Mouse (Mus musculus): ENCODE results near the gene Prtn3. TPM values are rescaled to one million over a fixed set of nuclear protein-coding genes. Genes with fewer than 3 reads are reported as not detected.

The Prtn3 gene
- polyA plus RNA-seq, 1 experiment from 2014 or later, result 10.9 TPM

GRCm38 (mm10) chr10:79840644-79841551 lies 33.4 kb upstream of the Prtn3 start:
- no peaks in the 10 kb centered on the region for H3K9me3 ChIP-seq (replicated peaks; ENCODE audit: control insufficient read depth, low read length)

DNA sequence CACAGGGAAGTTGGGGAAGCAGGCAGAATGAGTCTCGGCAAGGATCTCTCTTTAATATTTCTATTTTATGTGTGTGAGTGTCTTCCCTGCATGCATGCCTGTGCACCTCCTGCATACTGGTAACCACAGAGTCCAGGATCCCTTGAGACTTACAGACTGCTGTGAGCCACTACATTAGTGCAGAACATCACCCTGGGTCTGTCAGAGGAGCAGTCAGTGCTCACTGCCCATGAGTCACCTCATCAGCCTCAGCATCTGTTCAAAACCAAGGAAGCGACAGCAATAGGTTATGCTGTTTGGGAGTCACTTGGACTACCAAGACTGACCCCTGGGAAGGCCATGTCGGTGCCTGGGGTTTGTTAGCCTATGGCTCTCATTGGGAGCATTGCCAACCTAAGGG lies 32.0 kb upstream of the Prtn3 start:
- DNase-seq (ENCODE audit: low spot score), result no peak
- H3K4me3 ChIP-seq (ENCODE audit: low read depth, low read length), result no peak overlapping the region
- WGBS, result 84% methylated on average over 3 of the region's 3 CpGs
- H3K9ac ChIP-seq (replicated peaks; ENCODE audit: low read length), result no peak overlapping the region
- H3K27ac ChIP-seq (replicated peaks; ENCODE audit: low read depth, low read length), result no peak overlapping the region
- no peak for ATAC-seq (replicated peaks; ENCODE audit: insufficient number of reproducible peaks, low FRiP score, low TSS enrichment, low read depth)
- no peaks in the 10 kb centered on the region for H3K4me1 ChIP-seq (ENCODE audit: control insufficient read depth, insufficient read depth, low read length)
- no peak overlapping the region; the same call in 1 of the 2 replicates for H3K4me2 ChIP-seq (ENCODE audit: low read depth, low read length)
- H3K27me3 ChIP-seq (ENCODE audit: control insufficient read depth, insufficient read depth, low read length), result no peaks in the 10 kb centered on the region
- H3K36me3 ChIP-seq (replicated peaks; ENCODE audit: control insufficient read depth, insufficient read depth, low read depth, low read length), result no peaks in the 10 kb centered on the region
- H3K9me3 ChIP-seq (replicated peaks; ENCODE audit: control insufficient read depth, low read length), result no peaks in the 10 kb centered on the region

More at GRCm38 (mm10) chr10:79840644-79841551, 33.4 kb upstream of the Prtn3 start:
- Histone ChIP-seq H3K36me3 (replicated peaks; ENCODE audit: control insufficient read depth, insufficient read depth, low read depth, low read length) (no peaks in the 10 kb centered on the region), H3K9ac (replicated peaks; ENCODE audit: low read length) (peak overlapping the region; percentile 60), H3K27ac (replicated peaks; ENCODE audit: low read depth, low read length) (peak overlapping the region; percentile 53), H3K4me3 (ENCODE audit: low read depth, low read length) (peak overlapping the region; percentile 16), H3K4me2 (ENCODE audit: low read depth, low read length) (peak overlapping the region; percentile 71), H3K4me1 (ENCODE audit: control insufficient read depth, insufficient read depth, low read length) (no peaks in the 10 kb centered on the region), H3K27me3 (ENCODE audit: control insufficient read depth, insufficient read depth, low read length) (no peaks in the 10 kb centered on the region)
- DNase-seq (ENCODE audit: low spot score) (peak; percentile 83), ATAC-seq (replicated peaks; ENCODE audit: insufficient number of reproducible peaks, low FRiP score, low TSS enrichment, low read depth) (peak; percentile 87)
- under 1% methylated on average over 24 of the region's 24 CpGs for WGBS

- DNase-seq (ENCODE audit: low spot score), result peak; percentile 43
- Histone ChIP-seq H3K27ac (replicated peaks; ENCODE audit: low read depth, low read length) (no peak overlapping the region), H3K4me3 (ENCODE audit: low read depth, low read length) (no peak overlapping the region), H3K36me3 (replicated peaks; ENCODE audit: control insufficient read depth, insufficient read depth, low read depth, low read length) (no peaks in the 10 kb centered on the region), H3K4me1 (ENCODE audit: control insufficient read depth, insufficient read depth, low read length) (no peaks in the 10 kb centered on the region), H3K9me3 (replicated peaks; ENCODE audit: control insufficient read depth, low read length) (no peaks in the 10 kb centered on the region), H3K4me2 (ENCODE audit: low read depth, low read length) (no peak overlapping the region), H3K27me3 (ENCODE audit: control insufficient read depth, insufficient read depth, low read length) (no peaks in the 10 kb centered on the region), H3K9ac (replicated peaks; ENCODE audit: low read length) (no peak overlapping the region)
- ATAC-seq (replicated peaks; ENCODE audit: insufficient number of reproducible peaks, low FRiP score, low TSS enrichment, low read depth), result no peak
- WGBS, result 83% methylated on average over 6 of the region's 6 CpGs
Observed at GRCm38 (mm10) chr10:79843476-79843875, 30.8 kb upstream of the Prtn3 start.

- no peaks in the 10 kb centered on the region for H3K36me3 ChIP-seq (replicated peaks; ENCODE audit: control insufficient read depth, insufficient read depth, low read depth, low read length)
- no peaks in the 10 kb centered on the region for H3K27me3 ChIP-seq (ENCODE audit: control insufficient read depth, insufficient read depth, low read length)
- H3K4me3 ChIP-seq (ENCODE audit: low read depth, low read length), result no peak overlapping the region
- no peaks in the 10 kb centered on the region; the same call in 1 of the 2 replicates for H3K4me1 ChIP-seq (ENCODE audit: control insufficient read depth, insufficient read depth, low read length)
- H3K4me2 ChIP-seq (ENCODE audit: low read depth, low read length), result no peak overlapping the region
- no peak overlapping the region for H3K27ac ChIP-seq (replicated peaks; ENCODE audit: low read depth, low read length)
- no peaks in the 10 kb centered on the region for H3K9me3 ChIP-seq (replicated peaks; ENCODE audit: control insufficient read depth, low read length)
- WGBS, result 65% methylated on average over 5 of the region's 5 CpGs
- H3K9ac ChIP-seq (replicated peaks; ENCODE audit: low read length), result no peak overlapping the region
- ATAC-seq (replicated peaks; ENCODE audit: insufficient number of reproducible peaks, low FRiP score, low TSS enrichment, low read depth), result no peak
- no peak for DNase-seq (ENCODE audit: low spot score)
Observed at GRCm38 (mm10) chr10:79846553-79846952, 27.7 kb upstream of the Prtn3 start.

DNA sequence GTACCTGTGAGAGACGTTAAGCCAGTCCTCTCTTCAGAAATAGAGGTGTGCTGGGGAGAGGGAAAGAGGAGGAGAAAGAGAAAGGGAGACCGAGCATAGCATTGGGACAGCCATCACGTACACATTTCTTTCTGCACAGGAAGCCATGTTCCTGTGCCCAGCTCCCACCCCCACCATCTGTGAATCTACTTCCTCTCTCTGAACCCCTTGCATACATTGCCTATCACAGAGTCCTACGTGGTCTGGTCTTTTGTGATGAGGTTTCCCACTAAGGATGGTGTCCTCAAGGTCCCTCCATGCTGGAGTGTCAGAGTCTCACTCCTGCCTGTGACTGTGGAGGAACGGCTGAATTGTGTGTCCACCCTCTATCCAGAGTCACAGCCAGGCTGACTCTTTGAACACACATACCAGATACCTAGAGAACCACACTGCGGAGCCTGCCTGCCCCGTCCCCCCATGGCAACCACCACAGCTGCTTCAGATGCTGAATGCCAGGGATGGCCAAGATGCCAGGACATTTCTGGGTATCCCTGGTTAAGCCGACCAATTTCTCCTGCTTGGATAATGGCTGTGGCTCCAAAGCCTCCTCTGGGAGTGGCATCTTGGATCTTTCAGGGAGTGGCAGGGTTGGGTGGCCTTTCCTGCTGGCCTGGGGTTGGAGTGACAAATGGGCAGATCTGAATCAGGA lies 24.2 kb upstream of the Prtn3 start:
- H3K4me2 ChIP-seq (ENCODE audit: low read depth, low read length), result no peak overlapping the region
- peaks cover 16% of the 10 kb centered on the region for H3K4me1 ChIP-seq (ENCODE audit: control insufficient read depth, insufficient read depth, low read length)
- H3K4me3 ChIP-seq (ENCODE audit: low read depth, low read length), result no peak overlapping the region
- no peak for ATAC-seq (replicated peaks; ENCODE audit: insufficient number of reproducible peaks, low FRiP score, low TSS enrichment, low read depth)
- 86% methylated on average over 8 of the region's 8 CpGs for WGBS
- H3K36me3 ChIP-seq (replicated peaks; ENCODE audit: control insufficient read depth, insufficient read depth, low read depth, low read length), result no peaks in the 10 kb centered on the region
- H3K27me3 ChIP-seq (ENCODE audit: control insufficient read depth, insufficient read depth, low read length), result no peaks in the 10 kb centered on the region
- no peaks in the 10 kb centered on the region for H3K9me3 ChIP-seq (replicated peaks; ENCODE audit: control insufficient read depth, low read length)
- H3K27ac ChIP-seq (replicated peaks; ENCODE audit: low read depth, low read length), result no peak overlapping the region
- no peak for DNase-seq (ENCODE audit: low spot score)
- no peak overlapping the region for H3K9ac ChIP-seq (replicated peaks; ENCODE audit: low read length)

DNA sequence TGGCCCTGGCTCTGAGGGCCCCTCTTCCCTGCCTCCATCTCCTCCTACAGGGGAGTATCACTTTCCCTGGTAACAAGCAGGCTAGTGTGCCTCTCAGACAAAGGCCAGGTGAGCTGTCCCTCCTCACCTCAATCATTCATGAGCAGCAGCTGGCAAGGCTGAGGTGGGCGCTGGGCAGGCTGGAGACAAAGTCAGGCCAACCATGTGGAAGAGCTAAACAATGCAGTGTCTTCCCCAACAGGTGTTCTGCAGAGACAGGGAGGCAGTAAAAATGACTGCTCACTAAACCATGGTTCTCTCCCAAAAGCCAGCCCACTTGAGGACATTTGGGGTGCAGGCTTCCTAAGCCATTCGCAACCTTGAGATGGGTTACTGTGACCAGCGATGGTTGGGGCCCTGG lies 22.6 kb upstream of the Prtn3 start:
- whole genome bisulfite sequencing, result 69% methylated on average over 3 of the region's 3 CpGs
- ATAC-seq (replicated peaks; ENCODE audit: insufficient number of reproducible peaks, low FRiP score, low TSS enrichment, low read depth) (no peak), DNase-seq (ENCODE audit: low spot score) (no peak)
- no peaks in the 10 kb centered on the region for H3K9me3 ChIP-seq (replicated peaks; ENCODE audit: control insufficient read depth, low read length)
- H3K9ac ChIP-seq (replicated peaks; ENCODE audit: low read length), result peak overlapping the region; percentile 84; the same call in 1 of the 2 replicates
- peaks cover 20% of the 10 kb centered on the region for H3K4me1 ChIP-seq (ENCODE audit: control insufficient read depth, insufficient read depth, low read length)
- peak overlapping the region; percentile 99 for H3K27ac ChIP-seq (replicated peaks; ENCODE audit: low read depth, low read length)
- peak overlapping the region; percentile 79 for H3K4me2 ChIP-seq (ENCODE audit: low read depth, low read length)
- H3K36me3 ChIP-seq (replicated peaks; ENCODE audit: control insufficient read depth, insufficient read depth, low read depth, low read length), result no peaks in the 10 kb centered on the region; the same call in 1 of the 2 replicates
- no peak overlapping the region for H3K4me3 ChIP-seq (ENCODE audit: low read depth, low read length)
- H3K27me3 ChIP-seq (ENCODE audit: control insufficient read depth, insufficient read depth, low read length), result no peaks in the 10 kb centered on the region

DNA sequence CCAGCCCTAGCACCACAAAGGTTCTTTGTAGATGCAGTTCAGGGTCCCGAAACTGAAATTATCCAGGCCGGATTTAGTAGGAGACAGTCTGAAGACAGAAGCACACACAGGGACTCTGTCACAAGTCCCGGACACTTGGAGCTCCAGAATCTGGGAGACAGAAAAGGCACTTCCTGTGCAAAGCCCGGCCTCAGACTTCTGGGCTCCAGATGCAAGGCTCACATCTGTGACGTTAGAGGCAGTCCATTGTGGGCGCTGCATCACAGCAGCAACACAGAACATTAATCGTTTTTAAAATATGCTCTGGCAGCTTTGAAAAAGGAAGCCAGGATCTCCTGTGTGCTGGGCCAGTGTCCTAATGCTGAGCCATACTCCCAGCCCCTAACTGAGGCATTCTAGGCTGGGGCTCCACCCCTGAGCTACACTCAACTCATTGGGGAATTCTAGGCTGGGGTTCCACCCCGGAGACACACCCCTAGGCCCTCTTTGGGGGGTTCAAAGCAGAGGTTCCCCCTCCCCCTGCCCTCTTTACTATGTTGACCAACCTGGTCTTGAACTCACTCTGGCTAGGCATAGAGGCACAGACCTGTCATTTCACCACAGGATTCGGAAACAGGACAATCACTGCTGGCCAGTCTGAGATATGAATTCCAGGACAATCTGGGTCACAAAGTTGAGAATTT lies 22.0 kb upstream of the Prtn3 start:
- peak overlapping the region; percentile 99 for H3K27ac ChIP-seq (replicated peaks; ENCODE audit: low read depth, low read length)
- WGBS, result 40% methylated on average over 9 of the region's 9 CpGs
- H3K9ac ChIP-seq (replicated peaks; ENCODE audit: low read length), result peak overlapping the region; percentile 84
- no peaks in the 10 kb centered on the region for H3K9me3 ChIP-seq (replicated peaks; ENCODE audit: control insufficient read depth, low read length)
- H3K27me3 ChIP-seq (ENCODE audit: control insufficient read depth, insufficient read depth, low read length), result no peaks in the 10 kb centered on the region
- H3K36me3 ChIP-seq (replicated peaks; ENCODE audit: control insufficient read depth, insufficient read depth, low read depth, low read length), result no peaks in the 10 kb centered on the region; the same call in 1 of the 2 replicates
- DNase-seq (ENCODE audit: low spot score) (peak; percentile 52), ATAC-seq (replicated peaks; ENCODE audit: insufficient number of reproducible peaks, low FRiP score, low TSS enrichment, low read depth) (no peak)
- peak overlapping the region; percentile 100; the same call in 1 of the 2 replicates for H3K4me3 ChIP-seq (ENCODE audit: low read depth, low read length)
- H3K4me2 ChIP-seq (ENCODE audit: low read depth, low read length), result peak overlapping the region; percentile 79
- peaks cover 26% of the 10 kb centered on the region for H3K4me1 ChIP-seq (ENCODE audit: control insufficient read depth, insufficient read depth, low read length)
